Mouse (Mus musculus) liver, embryonic 13.5 days (tissue): Measurements from ENCODE around the gene Hsd11b1. TPM values are rescaled to one million over a fixed set of nuclear protein-coding genes. Genes with fewer than 3 reads are reported as not detected.
"Not testable (repeated sequence)": the region's sequence is repeated elsewhere in the genome, so short reads cannot be mapped to it uniquely, and the experiment has no call there.

Experiments
- ATAC-seq: fragments of 200-750 bp; cut with Nextera tagmentation; 2 replicates; pipeline ENCODE4 v1.8.0; 2017; ENCODE audit warnings: low read depth, mild to moderate bottlenecking, moderate number of reproducible peaks, moderate library complexity
- DNase-seq: peaks from one replicate; pipeline ENCODE4 v3.0.0; 2022
- H3K27ac ChIP-seq: fragments of 300-500 bp; sonication (generic); 2 replicates; pipeline ENCODE4 v1.5.1; 2015; ENCODE audit warnings: moderate library complexity, mild to moderate bottlenecking, inconsistent platforms
- H3K27me3 ChIP-seq: fragments of 300-500 bp; sonication (generic); 2 replicates; pipeline ENCODE4 v1.6.1; 2015; ENCODE audit warnings: mild to moderate bottlenecking, inconsistent platforms
- H3K36me3 ChIP-seq: fragments of 300-500 bp; sonication (generic); 2 replicates; pipeline ENCODE4 v1.6.1; 2015; ENCODE audit warnings: mild to moderate bottlenecking, inconsistent platforms
- H3K4me1 ChIP-seq: fragments of 300-500 bp; sonication (generic); replicated peaks from 2 replicates; pipeline ENCODE4 v1.6.1; 2015; ENCODE audit warnings: inconsistent platforms
- H3K4me2 ChIP-seq: fragments of 300-500 bp; sonication (generic); 2 replicates; pipeline ENCODE4 v1.6.1; 2015; ENCODE audit warnings: inconsistent platforms, mild to moderate bottlenecking, moderate library complexity
- H3K4me3 ChIP-seq: fragments of 300-500 bp; sonication (generic); replicated peaks from 2 replicates; pipeline ENCODE4 v1.5.1; 2015; ENCODE audit warnings: mild to moderate bottlenecking, inconsistent platforms
- H3K9ac ChIP-seq: fragments of 300-500 bp; sonication (generic); 2 replicates; pipeline ENCODE4 v1.6.1; 2015; ENCODE audit warnings: mild to moderate bottlenecking, inconsistent platforms
- H3K9me3 ChIP-seq: fragments of 300-500 bp; sonication (generic); replicated peaks from 2 replicates; pipeline ENCODE4 v1.6.1; 2016; ENCODE audit warnings: inconsistent platforms
- WGBS: fragments of 180-500 bp; shearing (Covaris S2); methylation state at CpG from one replicate; pipeline ENCODE4 v1.1.7; 2015; ENCODE audit not compliant: insufficient replicate concordance; 5-methylcytosine and 5-hydroxymethylcytosine counted together
- polyA plus RNA-seq: library from polyadenylated mRNA; unstranded; fragments of >200 nt; fragmentation: Nextera tagmentation; extraction: Ambion mirVana; gene quantifications from 2 replicates; pipeline ENCODE4 v1.2.1, GENCODE M21; 2015

Gene Hsd11b1
- polyA plus RNA-seq, 1 experiment from 2014 or later, result 2.1 TPM

GRCm38 (mm10) chr1:193256621-193257098, 7.2 kb downstream of the Hsd11b1 start:
- Histone ChIP-seq H3K36me3 (no peaks in the 10 kb centered on the region), H3K27ac (no peak overlapping the region), H3K4me2 (no peak overlapping the region), H3K9ac (no peak overlapping the region), H3K4me1 (no peaks in the 10 kb centered on the region), H3K27me3 (no peaks in the 10 kb centered on the region), H3K9me3 (no peaks in the 10 kb centered on the region), H3K4me3 (no peak overlapping the region)
- DNase-seq (no peak), ATAC-seq (no peak)
- 56% methylated on average over 5 of the region's 5 CpGs for WGBS

- Histone ChIP-seq H3K27me3 (no peaks in the 10 kb centered on the region), H3K36me3 (no peaks in the 10 kb centered on the region), H3K9me3 (no peaks in the 10 kb centered on the region), H3K27ac (no peak overlapping the region), H3K9ac (no peak overlapping the region), H3K4me1 (no peaks in the 10 kb centered on the region), H3K4me2 (no peak overlapping the region), H3K4me3 (no peak overlapping the region)
- ATAC-seq (0 out of 2 replicates have a peak, but pooled peaks have one; percentile 15), DNase-seq (no peak)
These were observed 7.6 kb downstream of the Hsd11b1 start for GRCm38 (mm10) chr1:193256289-193256577.

GRCm38 (mm10) chr1:193255488-193256288, 8.2 kb downstream of the Hsd11b1 start:
- Histone ChIP-seq H3K27ac (no peak overlapping the region), H3K9ac (no peak overlapping the region), H3K4me3 (no peak overlapping the region), H3K27me3 (no peaks in the 10 kb centered on the region), H3K36me3 (no peaks in the 10 kb centered on the region), H3K9me3 (no peaks in the 10 kb centered on the region), H3K4me2 (no peak overlapping the region), H3K4me1 (no peaks in the 10 kb centered on the region)
- DNase-seq, result no peak
- WGBS, result 24% methylated on average over 3 of the region's 3 CpGs
- ATAC-seq, result 0 out of 2 replicates have a peak, but pooled peaks have one; percentile 7

GRCm38 (mm10) chr1:193255032-193255431, 8.8 kb downstream of the Hsd11b1 start:
- whole genome bisulfite sequencing, result 56% methylated on average over 8 of the region's 8 CpGs
- no peak overlapping the region for H3K27ac ChIP-seq
- no peaks in the 10 kb centered on the region for H3K9me3 ChIP-seq
- H3K4me2 ChIP-seq, result no peak overlapping the region
- DNase-seq (no peak), ATAC-seq (no peak)
- H3K27me3 ChIP-seq, result no peaks in the 10 kb centered on the region
- H3K4me3 ChIP-seq, result no peak overlapping the region
- H3K36me3 ChIP-seq, result no peaks in the 10 kb centered on the region
- H3K4me1 ChIP-seq, result no peaks in the 10 kb centered on the region
- no peak overlapping the region for H3K9ac ChIP-seq

- not testable (repeated sequence) for H3K4me3 ChIP-seq, H3K27ac ChIP-seq, H3K27me3 ChIP-seq, H3K4me2 ChIP-seq, DNase-seq, H3K36me3 ChIP-seq, ATAC-seq, H3K9me3 ChIP-seq, H3K9ac ChIP-seq, H3K4me1 ChIP-seq
- WGBS, result 45% methylated on average over 3 of the region's 3 CpGs
These were observed 10.0 kb downstream of the Hsd11b1 start for GRCm38 (mm10) chr1:193253895-193254294.

GRCm38 (mm10) chr1:193252616-193253015, 11.3 kb downstream of the Hsd11b1 start:
- 39% methylated on average over 5 of the region's 5 CpGs for WGBS
- DNase-seq, result no peak
- Histone ChIP-seq H3K4me1 (no peaks in the 10 kb centered on the region), H3K9ac (no peak overlapping the region), H3K4me2 (no peak overlapping the region), H3K9me3 (no peaks in the 10 kb centered on the region), H3K36me3 (no peaks in the 10 kb centered on the region), H3K4me3 (no peak overlapping the region), H3K27ac (no peak overlapping the region), H3K27me3 (no peaks in the 10 kb centered on the region)
- no peak for ATAC-seq

GRCm38 (mm10) chr1:193251386-193251785, 12.5 kb downstream of the Hsd11b1 start:
- H3K9ac ChIP-seq, result no peak overlapping the region
- H3K9me3 ChIP-seq, result no peaks in the 10 kb centered on the region
- H3K4me1 ChIP-seq, result no peaks in the 10 kb centered on the region
- no peak for DNase-seq
- ATAC-seq, result no peak
- no peaks in the 10 kb centered on the region for H3K27me3 ChIP-seq
- no peak overlapping the region for H3K4me2 ChIP-seq
- no peak overlapping the region for H3K4me3 ChIP-seq
- H3K36me3 ChIP-seq, result no peaks in the 10 kb centered on the region
- 65% methylated on average over 7 of the region's 7 CpGs for WGBS
- no peak overlapping the region for H3K27ac ChIP-seq

- Histone ChIP-seq H3K4me1 (no peaks in the 10 kb centered on the region), H3K4me2 (no peak overlapping the region), H3K36me3 (no peaks in the 10 kb centered on the region), H3K27me3 (no peaks in the 10 kb centered on the region), H3K4me3 (no peak overlapping the region), H3K9me3 (no peaks in the 10 kb centered on the region), H3K27ac (no peak overlapping the region), H3K9ac (no peak overlapping the region)
- ATAC-seq (no peak), DNase-seq (no peak)
- WGBS, result 52% methylated on average over 2 of the region's 2 CpGs
These were observed 13.8 kb downstream of the Hsd11b1 start for GRCm38 (mm10) chr1:193250026-193250425.

- Histone ChIP-seq H3K9ac (no peak overlapping the region), H3K36me3 (no peaks in the 10 kb centered on the region), H3K27ac (no peak overlapping the region), H3K4me2 (no peak overlapping the region), H3K4me3 (no peak overlapping the region), H3K9me3 (no peaks in the 10 kb centered on the region), H3K27me3 (no peaks in the 10 kb centered on the region), H3K4me1 (no peaks in the 10 kb centered on the region)
- DNase-seq, result no peak
- 79% methylated on average over 6 of the region's 6 CpGs for WGBS
- no peak for ATAC-seq
These were observed 19.6 kb downstream of the Hsd11b1 start for GRCm38 (mm10) chr1:193244235-193244634.

- Histone ChIP-seq H3K27ac (no peak overlapping the region), H3K27me3 (no peaks in the 10 kb centered on the region), H3K4me3 (no peak overlapping the region), H3K9ac (no peak overlapping the region), H3K36me3 (no peaks in the 10 kb centered on the region), H3K9me3 (no peaks in the 10 kb centered on the region), H3K4me2 (no peak overlapping the region), H3K4me1 (no peaks in the 10 kb centered on the region)
- no peak for ATAC-seq
- DNase-seq, result no peak
- 48% methylated on average over 10 of the region's 10 CpGs for WGBS
These were observed 20.2 kb downstream of the Hsd11b1 start for GRCm38 (mm10) chr1:193243571-193244193.

GRCm38 (mm10) chr1:193242863-193243262, 21.0 kb downstream of the Hsd11b1 start:
- Histone ChIP-seq H3K27me3 (no peaks in the 10 kb centered on the region), H3K9me3 (no peaks in the 10 kb centered on the region), H3K36me3 (no peaks in the 10 kb centered on the region), H3K4me3 (no peak overlapping the region), H3K9ac (no peak overlapping the region), H3K4me1 (no peaks in the 10 kb centered on the region), H3K4me2 (no peak overlapping the region), H3K27ac (no peak overlapping the region)
- DNase-seq (no peak), ATAC-seq (no peak)
- WGBS, result 30% methylated on average over 4 of the region's 4 CpGs

GRCm38 (mm10) chr1:193242238-193242637, 21.6 kb downstream of the Hsd11b1 start:
- Histone ChIP-seq H3K4me3 (no peak overlapping the region), H3K36me3 (no peaks in the 10 kb centered on the region), H3K9ac (no peak overlapping the region), H3K4me2 (no peak overlapping the region), H3K9me3 (no peaks in the 10 kb centered on the region), H3K4me1 (no peaks in the 10 kb centered on the region), H3K27me3 (no peaks in the 10 kb centered on the region), H3K27ac (no peak overlapping the region)
- WGBS, result 45% methylated on average over 8 of the region's 8 CpGs
- DNase-seq, result no peak
- ATAC-seq, result peak; percentile 62
